Mouse (Mus musculus): ENCODE measurements around the gene Cad.

The Cad gene

DNA sequence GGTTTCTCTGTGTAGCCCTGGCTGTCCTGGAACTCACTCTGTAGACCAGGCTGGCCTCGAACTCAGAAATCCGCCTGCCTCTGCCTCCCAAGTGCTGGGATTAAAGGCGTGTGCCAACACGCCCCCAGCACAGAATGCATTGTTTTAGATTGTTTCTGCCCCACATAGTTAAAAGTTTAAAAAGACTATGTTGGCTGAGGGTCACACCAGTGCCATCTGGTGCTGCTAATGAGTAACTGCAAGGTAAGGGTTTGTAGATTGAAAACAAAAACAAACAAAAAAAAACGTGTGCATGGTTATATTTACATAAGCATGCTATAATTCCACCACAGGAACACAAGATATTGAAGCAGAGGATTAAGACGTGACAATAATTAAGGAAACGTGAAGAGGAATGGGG, 56.2 kb downstream of the Cad start:
- no peak for DNase-seq (ENCODE audit: low spot score in 2 of 2)

DNA sequence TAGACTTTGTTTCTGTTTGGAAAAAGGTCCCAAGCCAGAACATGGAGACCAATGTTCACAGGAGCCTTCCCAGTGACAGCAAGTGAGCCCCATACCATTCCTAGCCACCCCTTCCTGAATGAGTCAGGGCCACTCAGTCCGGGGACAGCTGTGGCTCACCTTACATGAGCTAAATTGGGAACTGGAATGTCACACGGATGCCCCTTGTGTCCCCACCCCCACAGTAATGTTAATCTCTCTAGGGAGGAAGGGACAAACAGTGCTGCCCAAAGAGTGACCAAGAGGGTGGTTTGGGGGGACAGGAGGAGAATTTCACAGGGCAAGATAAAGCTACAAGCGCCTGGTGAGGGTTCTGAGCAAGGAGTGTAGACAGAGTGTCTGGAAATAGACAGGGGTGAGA, 61.8 kb downstream of the Cad start, which contains the start of gene Trim54:
Trim54 (plus strand) TSS at position 359 of the 400 bp plus-strand sequence.
- DNase-seq (ENCODE audit: low spot score in 2 of 2) = no peak

DNA sequence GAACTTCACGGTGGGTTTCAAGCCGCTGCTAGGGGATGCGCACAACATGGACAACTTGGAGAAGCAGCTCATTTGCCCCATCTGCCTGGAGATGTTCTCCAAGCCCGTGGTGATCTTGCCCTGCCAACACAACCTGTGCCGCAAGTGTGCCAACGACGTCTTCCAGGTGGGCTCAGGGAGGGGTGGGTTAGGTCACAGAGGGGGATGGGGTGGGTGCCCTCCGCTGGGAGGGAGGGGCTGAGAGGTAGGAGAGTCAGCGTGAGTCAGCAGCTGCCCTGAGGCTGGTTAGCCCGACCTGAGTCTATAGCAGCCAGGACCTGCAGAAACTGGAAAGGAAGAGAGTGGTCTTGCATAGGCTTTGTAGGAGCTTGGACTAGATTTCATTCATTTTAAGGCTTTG, 62.3 kb downstream of the Cad start:
- no peak for DNase-seq (ENCODE audit: low spot score in 2 of 2)

- DNase-seq (ENCODE audit: low spot score in 2 of 2) = no peak
These were observed 66.5 kb downstream of the Cad start for GRCm38 (mm10) chr5:31121111-31121510.

- no peak for DNase-seq (ENCODE audit: low spot score in 2 of 2)
These were observed 68.9 kb downstream of the Cad start for GRCm38 (mm10) chr5:31123481-31123880.

- DNase-seq (ENCODE audit: low spot score in 2 of 2) = no peak
These were observed 71.5 kb downstream of the Cad start for GRCm38 (mm10) chr5:31126050-31126449.

All from spleen, postnatal 36 days (tissue).